Comparison of ENCODE assay signal across 15 mouse cellular contexts in the genomic region with DNA sequence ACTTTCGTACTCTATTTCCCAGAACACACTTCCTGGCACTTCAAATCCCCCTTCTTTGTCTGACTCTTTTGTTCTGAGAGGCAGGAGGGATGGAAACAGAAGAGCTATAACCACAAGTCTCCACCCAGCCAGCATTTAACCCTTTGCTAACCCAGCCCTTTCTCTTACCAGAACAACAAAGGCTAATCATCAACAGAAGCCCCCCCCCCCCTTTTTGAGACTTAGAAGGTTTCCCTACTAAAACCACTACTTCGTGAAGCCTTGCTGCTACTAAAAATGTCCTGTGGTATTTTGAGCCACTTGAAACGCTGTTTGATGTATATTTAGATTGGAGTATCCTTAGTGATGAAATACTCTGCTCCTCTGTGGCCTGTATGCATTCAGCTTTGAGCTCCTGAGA. TPM values are rescaled to one million over a fixed set of nuclear protein-coding genes. Genes with fewer than 3 reads are reported as not detected.
DNase-seq lines count a peak whose midpoint lies in the region; ATAC-seq lines count a peak whose summit lies in the region.
"Had no signal": no experiment of that assay in that cellular context is flagged by ENCODE, and none has a peak within 500 bp of the region (broad histone marks: within the 10 kb centered on the region; RNA-seq: fewer than 3 reads in every experiment).

No protein-coding gene starts in this region.

- 24% methylated on average over 3 of the region's 3 CpGs for WGBS in hindbrain, embryonic 10.5 days
- 21% methylated on average over 3 of the region's 3 CpGs for WGBS in hindbrain, embryonic 16.5 days
- 15% methylated on average over 3 of the region's 3 CpGs for WGBS in forebrain, embryonic 15.5 days
- WGBS in midbrain, embryonic 15.5 days = 12% methylated on average over 3 of the region's 3 CpGs

- H3K4me1 ChIP-seq in hindbrain, embryonic 10.5 days (replicated peaks) = peaks cover 49% of the 10 kb centered on the region
- H3K4me1 ChIP-seq in hindbrain, embryonic 16.5 days (ENCODE audit: control insufficient read depth, insufficient read depth, low read depth, low read length) = peaks cover 33% of the 10 kb centered on the region
- H3K4me1 ChIP-seq in forebrain, embryonic 15.5 days = peaks cover 56% of the 10 kb centered on the region
- H3K4me1 ChIP-seq in midbrain, embryonic 15.5 days = peaks cover 66% of the 10 kb centered on the region
- H3K4me1 ChIP-seq: liver, embryonic 13.5 days; megakaryocyte, embryonic 14.5 days had no signal

- H3K4me3 ChIP-seq in hindbrain, embryonic 10.5 days = no peak overlapping the region
- no peak overlapping the region for H3K4me3 ChIP-seq in hindbrain, embryonic 16.5 days (ENCODE audit: low read length)
- H3K4me3 ChIP-seq in forebrain, embryonic 15.5 days = no peak overlapping the region
- no peak overlapping the region for H3K4me3 ChIP-seq in midbrain, embryonic 15.5 days
- H3K4me3 ChIP-seq: erythroblast, embryonic 14.5 days; liver, embryonic 13.5 days; megakaryocyte, embryonic 14.5 days had no signal

- no peak overlapping the region for H3K4me2 ChIP-seq in hindbrain, embryonic 16.5 days (ENCODE audit: low read length)
- no peak overlapping the region for H3K4me2 ChIP-seq in forebrain, embryonic 15.5 days (replicated peaks)
- no peak overlapping the region for H3K4me2 ChIP-seq in midbrain, embryonic 15.5 days
- H3K4me2 ChIP-seq: liver, embryonic 13.5 days had no signal

- ATAC-seq in hindbrain, embryonic 16.5 days = no peak
- ATAC-seq in activated CD4-positive, CD25-positive, alpha-beta regulatory T cell, adult 4 months = peak; percentile 25
- no peak for ATAC-seq in forebrain, embryonic 15.5 days (replicated peaks)
- ATAC-seq in midbrain, embryonic 15.5 days (replicated peaks) = no peak

- no peaks in the 10 kb centered on the region for H3K9me3 ChIP-seq in hindbrain, embryonic 10.5 days
- no peaks in the 10 kb centered on the region for H3K9me3 ChIP-seq in hindbrain, embryonic 16.5 days (ENCODE audit: control insufficient read depth, low read length)
- no peaks in the 10 kb centered on the region for H3K9me3 ChIP-seq in forebrain, embryonic 15.5 days
- H3K9me3 ChIP-seq in midbrain, embryonic 15.5 days = no peaks in the 10 kb centered on the region
- H3K9me3 ChIP-seq: liver, embryonic 13.5 days; megakaryocyte, embryonic 14.5 days had no signal

- peak overlapping the region; percentile 71 for H3K27ac ChIP-seq in hindbrain, embryonic 10.5 days
- no peak overlapping the region for H3K27ac ChIP-seq in hindbrain, embryonic 16.5 days (ENCODE audit: low read depth, low read length)
- peak overlapping the region; percentile 24 for H3K27ac ChIP-seq in forebrain, embryonic 15.5 days (replicated peaks)
- peak overlapping the region; percentile 69 for H3K27ac ChIP-seq in midbrain, embryonic 15.5 days
- H3K27ac ChIP-seq: liver, embryonic 13.5 days had no signal

- H3K27me3 ChIP-seq in hindbrain, embryonic 10.5 days (ENCODE audit: insufficient read depth, poor library complexity, severe bottlenecking) = no peaks in the 10 kb centered on the region; the same call in 1 of the 2 replicates
- no peaks in the 10 kb centered on the region for H3K27me3 ChIP-seq in hindbrain, embryonic 16.5 days (replicated peaks; ENCODE audit: control insufficient read depth, insufficient read depth, low read length)
- no peaks in the 10 kb centered on the region for H3K27me3 ChIP-seq in forebrain, embryonic 15.5 days
- no peaks in the 10 kb centered on the region for H3K27me3 ChIP-seq in midbrain, embryonic 15.5 days (replicated peaks)
- H3K27me3 ChIP-seq: CH12.LX; liver, embryonic 13.5 days; megakaryocyte, embryonic 14.5 days had no signal

- no peaks in the 10 kb centered on the region for H3K36me3 ChIP-seq in hindbrain, embryonic 10.5 days
- no peaks in the 10 kb centered on the region for H3K36me3 ChIP-seq in hindbrain, embryonic 16.5 days (ENCODE audit: control insufficient read depth, insufficient read depth, low read length)
- no peaks in the 10 kb centered on the region for H3K36me3 ChIP-seq in forebrain, embryonic 15.5 days
- no peaks in the 10 kb centered on the region for H3K36me3 ChIP-seq in midbrain, embryonic 15.5 days (replicated peaks)
- H3K36me3 ChIP-seq: liver, embryonic 13.5 days had no signal

- no peak for DNase-seq in hindbrain, embryonic 10.5 days (ENCODE audit: low spot score)
- DNase-seq in left cerebral cortex, adult 9 months (ENCODE audit: low spot score in 2 of 2) = no peak
- no peak for DNase-seq in urinary bladder, adult 18-20 months (ENCODE audit: low spot score in 2 of 2)
- no peak for DNase-seq in spleen, postnatal 10 days (ENCODE audit: low spot score in 2 of 2)
- DNase-seq: layer of hippocampus, adult 9-11 months; liver, embryonic 13.5 days; retina, postnatal 1 day had no signal

- no peak overlapping the region for H3K9ac ChIP-seq in hindbrain, embryonic 16.5 days (ENCODE audit: low read depth, low read length)
- H3K9ac ChIP-seq in forebrain, embryonic 15.5 days (replicated peaks) = no peak overlapping the region
- no peak overlapping the region for H3K9ac ChIP-seq in midbrain, embryonic 15.5 days
- H3K9ac ChIP-seq: liver, embryonic 13.5 days had no signal

RNA-seq across cellular contexts. Expression of gene Gm21954, which starts 52.7 kb away (rescaled TPM):
- not detected in 2 replicates for polyA plus RNA-seq in hindbrain, embryonic 10.5 days (2016; fragmentation: Nextera tagmentation; extraction: Ambion mirVana)
- polyA plus RNA-seq in hindbrain, embryonic 16.5 days (2015; fragmentation: Nextera tagmentation; extraction: Ambion mirVana) = not detected in 2 replicates
- not detected for polyA plus RNA-seq in activated CD4-positive, CD25-positive, alpha-beta regulatory T cell, adult 4 months (2017; shearing (Covaris generic))
- polyA plus RNA-seq in forebrain, embryonic 15.5 days (2015; fragmentation: Nextera tagmentation; extraction: Ambion mirVana) = not detected in 2 replicates
- polyA plus RNA-seq in midbrain, embryonic 15.5 days (2015; fragmentation: Nextera tagmentation; extraction: Ambion mirVana) = not detected in 2 replicates
- polyA plus RNA-seq: erythroblast, embryonic 14.5 days; intestine, embryonic 14.5 days; liver, embryonic 13.5 days had no signal
